Mouse (Mus musculus) ES-Bruce4 (cell line): ENCODE data around the gene Car2.

ENCODE experiments used
- CTCF ChIP-seq: IDR thresholded peaks from one replicate; pipeline ENCODE4 v1.8.1; 2011; ENCODE audit warnings: low read depth, low read length
- POLR2A ChIP-seq: IDR thresholded peaks from one replicate; pipeline ENCODE4 v1.8.1; 2011; ENCODE audit warnings: low read length; ENCODE audit not compliant: insufficient read depth

DNA sequence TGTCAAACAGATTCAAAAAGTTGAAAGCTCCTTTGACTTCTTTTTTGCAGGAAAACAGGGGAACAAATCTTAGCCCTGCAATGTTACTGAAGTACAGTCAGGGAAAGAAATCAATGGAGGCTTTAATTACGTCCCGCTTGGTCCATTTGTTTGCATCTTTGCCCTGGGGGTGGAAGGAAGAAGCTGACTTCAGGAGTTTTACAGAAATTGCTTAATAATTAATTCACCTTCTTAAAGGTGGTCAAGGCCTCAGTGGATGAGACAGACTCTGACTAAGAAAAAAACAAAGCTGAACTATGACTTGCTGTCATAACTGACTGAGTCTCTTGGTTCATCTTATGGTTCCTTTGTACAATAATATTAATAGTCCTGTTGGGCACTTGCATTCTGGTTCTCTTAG, 59.6 kb downstream of the Car2 start:
- TF ChIP-seq CTCF (no peak), POLR2A (no peak)
